Mouse (Mus musculus): ENCODE data around the gene Naa16.

Naa16 gene

GRCm38 (mm10) chr14:79296201-79296600 lies 94.4 kb downstream of the Naa16 start:
- DNase-seq, result no peak

GRCm38 (mm10) chr14:79295579-79295978 lies 95.0 kb downstream of the Naa16 start:
- DNase-seq, result no peak

- no peak for DNase-seq
These were observed 95.6 kb downstream of the Naa16 start for GRCm38 (mm10) chr14:79294950-79295349.

- no peak for DNase-seq
These were observed 96.3 kb downstream of the Naa16 start for GRCm38 (mm10) chr14:79294051-79294814.

- no peak for DNase-seq
These were observed 97.3 kb downstream of the Naa16 start for GRCm38 (mm10) chr14:79293119-79293780.

GRCm38 (mm10) chr14:79291629-79292028 lies 98.9 kb downstream of the Naa16 start:
- no peak for DNase-seq

GRCm38 (mm10) chr14:79290683-79291425 lies 99.7 kb downstream of the Naa16 start:
- no peak for DNase-seq

GRCm38 (mm10) chr14:79289909-79290308 lies 100.7 kb downstream of the Naa16 start:
- DNase-seq, result no peak

- no peak for DNase-seq
These were observed 102.3 kb downstream of the Naa16 start for GRCm38 (mm10) chr14:79288280-79288679.

- no peak for DNase-seq
These were observed 103.2 kb downstream of the Naa16 start for GRCm38 (mm10) chr14:79287251-79287863.

GRCm38 (mm10) chr14:79285549-79285948 lies 105.0 kb downstream of the Naa16 start:
- no peak for DNase-seq

GRCm38 (mm10) chr14:79284616-79285015 lies 106.0 kb downstream of the Naa16 start:
- DNase-seq, result no peak

GRCm38 (mm10) chr14:79283952-79284351 lies 106.6 kb downstream of the Naa16 start:
- no peak for DNase-seq

GRCm38 (mm10) chr14:79281894-79282553 lies 108.6 kb downstream of the Naa16 start:
- no peak for DNase-seq

- no peak for DNase-seq
These were observed 110.1 kb downstream of the Naa16 start for GRCm38 (mm10) chr14:79280456-79280855.

- no peak for DNase-seq
These were observed 111.1 kb downstream of the Naa16 start for GRCm38 (mm10) chr14:79279494-79279893.

- no peak for DNase-seq
These were observed 111.7 kb downstream of the Naa16 start for GRCm38 (mm10) chr14:79278927-79279326.

GRCm38 (mm10) chr14:79277922-79278321 lies 112.7 kb downstream of the Naa16 start:
- no peak for DNase-seq

GRCm38 (mm10) chr14:79275870-79276395 lies 114.6 kb downstream of the Naa16 start:
- DNase-seq, result no peak

GRCm38 (mm10) chr14:79275441-79275840 lies 115.1 kb downstream of the Naa16 start:
- DNase-seq, result no peak
